Mouse (Mus musculus) embryonic fibroblast, embryonic 13.5 days (primary cell): ENCODE measurements around the gene Glis1. TPM values are rescaled to one million over a fixed set of nuclear protein-coding genes. Genes with fewer than 3 reads are reported as not detected.

ENCODE experiments used
- H3K27ac ChIP-seq: 2 replicates; pipeline ENCODE4 v1.5.1; 2012; ENCODE audit warnings: low read length, control low read depth, inconsistent platforms; ENCODE audit not compliant: insufficient read depth
- H3K4me1 ChIP-seq: 2 replicates; pipeline ENCODE4 v1.6.1; 2011; ENCODE audit warnings: low read length; ENCODE audit not compliant: control insufficient read depth, insufficient read depth
- H3K4me3 ChIP-seq: 2 replicates; pipeline ENCODE4 v1.5.1; 2011; ENCODE audit warnings: mild to moderate bottlenecking, control low read depth, low read length; ENCODE audit not compliant: insufficient read depth
- CTCF ChIP-seq: IDR thresholded peaks from 2 replicates; pipeline ENCODE4 v1.5.1; 2011; ENCODE audit warnings: mild to moderate bottlenecking, control low read depth, low read length, moderate library complexity, borderline replicate concordance; ENCODE audit not compliant: insufficient read depth
- POLR2A ChIP-seq: IDR thresholded peaks from 2 replicates; pipeline ENCODE4 v1.6.1; 2011; ENCODE audit warnings: low read depth, mild to moderate bottlenecking, control low read depth, low read length, moderate library complexity
- polyA plus RNA-seq: library from polyadenylated mRNA; stranded (reverse); fragments of >200 nt; gene quantifications from 2 replicates; pipeline ENCODE4 v1.2.4, GENCODE M21; 2011; ENCODE audit warnings: low read depth; ENCODE audit not compliant: missing spikeins, insufficient read length

The Glis1 gene
- polyA plus RNA-seq, 1 experiment = 4.9 TPM

DNA sequence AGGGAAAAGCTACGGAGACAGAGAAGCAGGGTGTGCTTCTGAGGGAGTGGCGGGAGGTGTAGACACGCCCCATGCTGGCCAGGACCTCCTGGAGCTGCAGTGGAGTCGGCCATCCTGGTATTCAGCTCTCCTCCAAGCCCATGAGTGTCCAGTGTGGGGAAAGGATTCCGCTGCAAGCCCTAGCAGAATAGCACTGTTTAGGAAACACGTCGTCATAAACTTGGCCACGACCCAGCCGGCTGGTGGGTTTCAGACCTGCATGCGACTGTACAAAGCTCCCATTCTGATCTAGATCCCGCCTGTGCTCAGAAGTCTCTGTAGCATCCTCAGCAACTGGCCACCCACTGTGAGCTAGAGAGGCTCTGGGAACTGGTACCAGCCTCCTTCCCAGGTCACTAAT, 41.9 kb downstream of the Glis1 start:
- no peaks in the 10 kb centered on the region for H3K4me1 ChIP-seq
- TF ChIP-seq POLR2A (no peak), CTCF (no peak)
- H3K27ac ChIP-seq = no peak overlapping the region
- H3K4me3 ChIP-seq = no peak overlapping the region

- Histone ChIP-seq H3K4me3 (no peak overlapping the region), H3K4me1 (no peaks in the 10 kb centered on the region), H3K27ac (no peak overlapping the region)
- TF ChIP-seq POLR2A = no peak
- no peak for TF ChIP-seq CTCF
Observed at GRCm38 (mm10) chr4:107479015-107479414, 44.6 kb downstream of the Glis1 start.

- Histone ChIP-seq H3K27ac (no peak overlapping the region), H3K4me1 (no peaks in the 10 kb centered on the region), H3K4me3 (no peak overlapping the region)
- TF ChIP-seq CTCF (no peak), POLR2A (no peak)
Observed at GRCm38 (mm10) chr4:107482541-107482940, 48.1 kb downstream of the Glis1 start.

- no peaks in the 10 kb centered on the region for H3K4me1 ChIP-seq
- TF ChIP-seq CTCF (no peak), POLR2A (no peak)
- H3K4me3 ChIP-seq = no peak overlapping the region
- H3K27ac ChIP-seq = no peak overlapping the region
Observed at GRCm38 (mm10) chr4:107483556-107484220, 49.3 kb downstream of the Glis1 start.

- Histone ChIP-seq H3K27ac (no peak overlapping the region), H3K4me1 (no peaks in the 10 kb centered on the region), H3K4me3 (no peak overlapping the region)
- no peak for TF ChIP-seq CTCF
- no peak for TF ChIP-seq POLR2A
Observed at GRCm38 (mm10) chr4:107484221-107484575, 49.8 kb downstream of the Glis1 start.

GRCm38 (mm10) chr4:107485903-107486302, 51.5 kb downstream of the Glis1 start:
- TF ChIP-seq POLR2A (no peak), CTCF (peak; percentile 51)
- H3K27ac ChIP-seq = no peak overlapping the region
- H3K4me1 ChIP-seq = no peaks in the 10 kb centered on the region
- H3K4me3 ChIP-seq = no peak overlapping the region

DNA sequence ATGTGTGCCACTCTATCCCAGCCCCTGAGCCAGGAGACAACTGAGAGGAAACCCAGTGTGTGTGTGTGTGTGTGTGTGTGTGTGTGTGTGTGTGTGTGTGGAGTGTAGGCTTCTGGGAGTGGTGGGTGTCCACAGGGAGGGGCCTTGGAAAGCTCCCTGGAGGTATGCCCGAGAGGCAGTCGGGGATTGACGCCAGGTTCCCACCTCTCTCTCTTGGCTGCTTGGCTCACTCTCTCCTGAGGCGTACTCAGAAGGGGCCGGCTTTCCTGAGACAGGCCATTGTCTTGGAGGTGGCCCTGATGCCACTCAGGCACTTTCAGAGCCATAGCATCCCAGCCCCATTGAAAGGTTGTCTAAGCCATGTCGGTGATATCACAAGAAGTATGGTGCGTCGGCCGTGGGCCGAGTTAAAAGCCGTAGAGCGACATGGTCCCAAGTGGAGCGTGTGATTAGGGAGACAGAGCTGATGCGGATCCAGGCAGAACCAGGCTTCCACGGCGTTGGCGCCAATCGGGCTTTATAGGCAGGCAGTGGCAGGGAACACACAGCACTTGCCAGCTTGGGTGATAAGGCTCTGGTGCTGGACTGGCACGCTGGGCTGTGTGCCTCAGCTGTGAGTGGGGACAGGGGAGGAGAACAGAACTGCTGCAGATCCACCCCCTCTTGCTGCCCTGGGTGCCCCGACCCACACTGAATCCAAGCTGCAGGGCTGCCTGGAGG, 54.9 kb downstream of the Glis1 start:
- peaks cover 3% of the 10 kb centered on the region; the same call in 1 of the 2 replicates for H3K4me1 ChIP-seq
- no peak overlapping the region for H3K4me3 ChIP-seq
- TF ChIP-seq CTCF = no peak
- no peak overlapping the region for H3K27ac ChIP-seq

GRCm38 (mm10) chr4:107492991-107493390, 58.6 kb downstream of the Glis1 start:
- Histone ChIP-seq H3K27ac (peak overlapping the region; percentile 22; the same call in 1 of the 2 replicates), H3K4me1 (peaks cover 5% of the 10 kb centered on the region; the same call in 1 of the 2 replicates), H3K4me3 (no peak overlapping the region)
- no peak for TF ChIP-seq CTCF
- TF ChIP-seq POLR2A = no peak

DNA sequence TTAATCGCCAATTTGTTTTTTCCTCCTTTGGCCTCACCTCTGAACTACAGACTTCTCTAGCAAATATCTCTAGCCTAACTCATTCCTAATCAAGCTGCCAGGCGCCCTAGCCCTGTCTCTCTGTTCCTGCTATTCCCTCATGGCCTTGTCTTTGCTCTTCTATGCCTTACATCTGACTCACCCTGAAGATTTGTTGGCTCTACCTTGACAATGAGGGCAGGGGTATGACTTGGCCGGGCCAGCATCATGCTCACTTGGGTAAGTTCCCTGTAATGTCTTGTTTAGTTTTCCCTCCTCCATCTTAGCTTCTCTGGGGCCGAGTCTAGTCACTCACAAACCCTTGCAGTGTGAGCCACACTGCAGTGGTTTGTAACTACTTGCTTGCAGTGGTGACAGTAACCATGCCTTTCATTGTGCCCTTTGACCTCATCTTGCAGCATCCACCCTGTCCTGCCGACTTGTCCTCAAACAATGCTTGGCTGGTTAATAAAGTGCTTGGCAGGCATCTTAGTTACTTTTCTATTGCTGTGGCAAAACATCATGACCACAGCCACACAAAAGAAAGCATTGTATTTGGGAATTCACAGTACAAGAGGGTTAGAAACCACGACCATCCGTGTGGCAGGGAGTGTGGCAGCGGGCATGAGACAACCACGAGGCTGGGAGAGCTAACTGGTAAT, 61.5 kb downstream of the Glis1 start:
- Histone ChIP-seq H3K4me3 (no peak overlapping the region), H3K27ac (peak overlapping the region; percentile 9; the same call in 1 of the 2 replicates), H3K4me1 (peaks cover 5% of the 10 kb centered on the region; the same call in 1 of the 2 replicates)
- TF ChIP-seq POLR2A = no peak
- TF ChIP-seq CTCF = no peak
